Mouse (Mus musculus): Measurements from ENCODE around the gene Haus7.

GRCm38 (mm10) chrX:73476621-73477020, 17.8 kb upstream of the Haus7 start:
- TF ChIP-seq POLR2A (IDR thresholded peaks at IDR 0.05; ENCODE audit: low read depth, low read length), result no peak
- no peak for TF ChIP-seq CTCF (IDR thresholded peaks at IDR 0.05; ENCODE audit: extremely low read depth, insufficient read length, insufficient replicate concordance, low read depth, low read length)

All from small intestine, adult 2 months (tissue).